Mouse (Mus musculus) lung, postnatal 36 days (tissue): ENCODE results near the gene Gm13057.
"Not testable (repeated sequence)": the region's sequence is repeated elsewhere in the genome, so short reads cannot be mapped to it uniquely, and the experiment has no call there.

Source experiments
- DNase-seq: peaks from one replicate; pipeline ENCODE4 v3.0.0; 2022; ENCODE audit warnings: mixed read lengths

Gm13057 gene

GRCm38 (mm10) chr4:143551400-143551799, at the start of gene Gm13057, which contains the start of gene BC080695:
Gene Gm13057, plus strand, starts transcription at chr4:143551709.
Gene BC080695, plus strand, starts transcription at chr4:143551700.
- DNase-seq, result not testable (repeated sequence)

- no peak for DNase-seq
These were observed 40.5 kb upstream of the Gm13057 start, which contains the start of gene Gm13043 for GRCm38 (mm10) chr4:143511043-143511442. Gene Gm13043, plus strand, starts transcription at chr4:143511343.

DNA sequence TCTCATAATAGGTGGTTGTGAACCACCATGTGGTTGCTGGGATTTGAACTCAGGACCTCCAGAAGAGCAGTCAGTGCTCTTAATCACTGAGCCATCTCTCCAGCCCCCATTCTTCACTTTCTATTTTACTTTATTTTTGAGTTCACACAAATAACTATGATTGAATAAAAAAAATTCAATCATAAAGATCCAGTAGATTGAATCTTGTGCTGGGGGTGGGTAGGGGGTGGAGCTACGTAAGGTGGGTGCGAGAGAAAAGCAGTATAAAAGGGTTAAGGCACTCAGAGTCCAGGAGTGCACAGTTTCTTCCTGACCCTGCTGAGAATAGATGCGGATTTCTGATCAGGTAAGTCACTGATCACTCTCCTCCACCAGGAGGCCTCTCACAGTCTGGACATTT, 15.9 kb upstream of the Gm13057 start, which contains the start of gene Gm13040:
Gene Gm13040 (plus strand): TSS at position 301 of the 400 bp plus-strand sequence.
- DNase-seq, result not testable (repeated sequence)
